Mouse (Mus musculus) myocyte (in vitro differentiated cells): ENCODE measurements around the gene Exoc5.

Experiments
- CEBPB ChIP-seq: IDR thresholded peaks from 2 replicates; pipeline ENCODE4 v1.6.1; 2011; ENCODE audit warnings: mild to moderate bottlenecking, moderate library complexity; ENCODE audit not compliant: poor library complexity, insufficient read depth, severe bottlenecking
- E2F4 ChIP-seq: IDR thresholded peaks from one replicate; pipeline ENCODE4 v1.6.1; 2011; ENCODE audit warnings: mild to moderate bottlenecking, control low read depth, moderate library complexity; ENCODE audit not compliant: insufficient read depth
- MAX ChIP-seq: IDR thresholded peaks from one replicate; pipeline ENCODE4 v1.6.1; 2011; ENCODE audit warnings: low read depth, mild to moderate bottlenecking, control low read depth
- MYOD1 ChIP-seq, 3 experiments: IDR thresholded peaks; one replicate each; pipeline ENCODE4 v1.6.1; 2011; ENCODE audit warnings: control low read depth in 2 of 3, low read depth in 2 of 3, mild to moderate bottlenecking in 2 of 3, moderate library complexity in 1 of 3; ENCODE audit not compliant: insufficient read length in 2 of 3, control insufficient read depth in 1 of 3
- MYOG ChIP-seq, 3 experiments: IDR thresholded peaks; one replicate each; pipeline ENCODE4 v1.6.1; 2011; ENCODE audit warnings: control low read depth in 2 of 3, low read depth in 2 of 3, mild to moderate bottlenecking in 2 of 3; ENCODE audit not compliant: insufficient read length in 2 of 3, control insufficient read depth in 1 of 3, insufficient read depth in 1 of 3
- POLR2A ChIP-seq: IDR thresholded peaks from one replicate; pipeline ENCODE4 v1.6.1; 2011; ENCODE audit warnings: low read depth, mild to moderate bottlenecking, control low read depth, moderate library complexity; ENCODE audit not compliant: insufficient read length
- POLR2AphosphoS2 ChIP-seq: IDR thresholded peaks from one replicate; pipeline ENCODE4 v1.6.1; 2011; ENCODE audit warnings: low read depth, control low read depth; ENCODE audit not compliant: insufficient read length
- REST ChIP-seq: IDR thresholded peaks from one replicate; pipeline ENCODE4 v1.6.1; 2011; ENCODE audit warnings: mild to moderate bottlenecking, control low read depth, moderate library complexity; ENCODE audit not compliant: insufficient read depth, insufficient read length
- SRF ChIP-seq: IDR thresholded peaks from one replicate; pipeline ENCODE4 v1.6.1; 2011; ENCODE audit warnings: low read depth; ENCODE audit not compliant: control insufficient read depth, insufficient read length
- TCF12 ChIP-seq: IDR thresholded peaks from one replicate; pipeline ENCODE4 v1.6.1; 2011; ENCODE audit warnings: mild to moderate bottlenecking, control low read depth; ENCODE audit not compliant: poor library complexity, insufficient read depth, severe bottlenecking
- TCF3 ChIP-seq: IDR thresholded peaks from one replicate; pipeline ENCODE4 v1.6.1; 2011; ENCODE audit warnings: low read depth, control low read depth; ENCODE audit not compliant: insufficient read length
- USF1 ChIP-seq: IDR thresholded peaks from one replicate; pipeline ENCODE4 v1.6.1; 2011; ENCODE audit warnings: low read depth, mild to moderate bottlenecking, control low read depth, moderate library complexity

GRCm38 (mm10) chr14:49008399-49009189, 57.9 kb downstream of the Exoc5 start:
- TF ChIP-seq USF1 (no peak), MYOD1 (IDR thresholded peaks at IDR 0.05; ENCODE audit: control insufficient read depth in 1 of 3, insufficient read length in 2 of 3, low read depth in 2 of 3) (no peak), POLR2A (no peak), MAX (no peak), POLR2AphosphoS2 (no peak), CEBPB (no peak), MYOG (IDR thresholded peaks at IDR 0.05; ENCODE audit: control insufficient read depth in 1 of 3, insufficient read depth in 1 of 3, insufficient read length in 2 of 3, low read depth in 2 of 3) (no peak), TCF12 (no peak), REST (no peak), E2F4 (no peak), TCF3 (no peak), SRF (no peak)
